Mouse (Mus musculus): ENCODE measurements around the gene Synj1.

Synj1 gene

GRCm38 (mm10) chr16:91011021-91011683 is at the start of gene Synj1:
TSS of gene Synj1 (minus strand) at chr16:91011308.
- peak; percentile 94 to 96 for DNase-seq

GRCm38 (mm10) chr16:91057741-91058140 is 46.6 kb upstream of the Synj1 start:
- no peak for DNase-seq

- DNase-seq, result no peak
These were observed 46.2 kb upstream of the Synj1 start for GRCm38 (mm10) chr16:91057261-91057660.

- no peak for DNase-seq
These were observed 45.1 kb upstream of the Synj1 start for GRCm38 (mm10) chr16:91056043-91056821.

GRCm38 (mm10) chr16:91055150-91055549 is 44.0 kb upstream of the Synj1 start:
- no peak for DNase-seq

GRCm38 (mm10) chr16:91053599-91053998 is 42.5 kb upstream of the Synj1 start:
- peak; percentile 38 to 56 for DNase-seq

- DNase-seq, result peak; percentile 77 to 81
These were observed 34.4 kb upstream of the Synj1 start for GRCm38 (mm10) chr16:91045511-91045910.

- peak; percentile 100 for DNase-seq
These were observed 33.4 kb upstream of the Synj1 start, which contains the start of gene Paxbp1 for GRCm38 (mm10) chr16:91044270-91045182. TSS of gene Paxbp1 (minus strand) at chr16:91044543.

GRCm38 (mm10) chr16:91043461-91044248 is 32.5 kb upstream of the Synj1 start:
- DNase-seq, result peak; percentile 76 to 82

GRCm38 (mm10) chr16:91042640-91043039 is 31.5 kb upstream of the Synj1 start:
- DNase-seq, result no peak

GRCm38 (mm10) chr16:91035866-91036265 is 24.8 kb upstream of the Synj1 start:
- no peak for DNase-seq

- DNase-seq, result no peak
These were observed 19.6 kb upstream of the Synj1 start for GRCm38 (mm10) chr16:91030751-91031150.

GRCm38 (mm10) chr16:91029901-91030300 is 18.8 kb upstream of the Synj1 start:
- DNase-seq, result no peak

- DNase-seq, result no peak
These were observed 18.1 kb upstream of the Synj1 start for GRCm38 (mm10) chr16:91029161-91029743.

GRCm38 (mm10) chr16:91026290-91026689 is 15.2 kb upstream of the Synj1 start:
- DNase-seq, result no peak

GRCm38 (mm10) chr16:91023384-91023783 is 12.3 kb upstream of the Synj1 start:
- peak; percentile 40 for DNase-seq

GRCm38 (mm10) chr16:91020842-91021483 is 9.9 kb upstream of the Synj1 start:
- no peak for DNase-seq

- no peak for DNase-seq
These were observed 8.4 kb upstream of the Synj1 start for GRCm38 (mm10) chr16:91019476-91019875.

- DNase-seq, result no peak
These were observed 4.7 kb upstream of the Synj1 start for GRCm38 (mm10) chr16:91015761-91016160.

- no peak for DNase-seq
These were observed 739 bp upstream of the Synj1 start for GRCm38 (mm10) chr16:91011847-91012246.

- no peak for DNase-seq
These were observed 507 bp downstream of the Synj1 start for GRCm38 (mm10) chr16:91010581-91011020.
